In genomic region chr14:4499425-4499824, GRCm38 (mm10) we compare ENCODE assay signal across 14 mouse cellular contexts. TPM values are rescaled to one million over a fixed set of nuclear protein-coding genes. Genes with fewer than 3 reads are reported as not detected.
A peak's percentile ranks its signal among the peaks of the same experiment; 100 is the strongest.
DNase-seq lines count a peak whose midpoint lies in the region; ATAC-seq and TF ChIP-seq lines count a peak whose summit lies in the region.
"Not testable (repeated sequence)": the region's sequence is repeated elsewhere in the genome, so short reads cannot be mapped to it uniquely, and the experiment has no call there.
"Had no signal": no experiment of that assay in that cellular context is flagged by ENCODE, and none has a peak within 500 bp of the region (broad histone marks: within the 10 kb centered on the region; RNA-seq: fewer than 3 reads in every experiment).

No protein-coding gene starts in this region.

- not testable (repeated sequence) for H3K27ac ChIP-seq in forebrain, embryonic 12.5 days; heart, embryonic 12.5 days (ENCODE audit: poor library complexity, severe bottlenecking); hindbrain, embryonic 14.5 days; kidney, postnatal 0 days; lung, embryonic 14.5 days (ENCODE audit: low read depth); midbrain, postnatal 0 days (ENCODE audit: low read depth, low read length); stomach, embryonic 15.5 days

- H3K4me1 ChIP-seq in forebrain, embryonic 12.5 days; heart, embryonic 12.5 days (replicated peaks); hindbrain, embryonic 14.5 days (replicated peaks; ENCODE audit: control insufficient read depth, insufficient read depth, low read length); kidney, postnatal 0 days (replicated peaks; ENCODE audit: insufficient read depth, low read length); lung, embryonic 14.5 days (ENCODE audit: insufficient read depth); midbrain, postnatal 0 days (ENCODE audit: insufficient read depth, low read length); stomach, embryonic 15.5 days: not testable (repeated sequence)

- not testable (repeated sequence) for TF ChIP-seq CTCF in kidney, postnatal 0 days (IDR thresholded peaks at IDR 0.05; ENCODE audit: low read depth); lung, embryonic 14.5 days (IDR thresholded peaks at IDR 0.05; ENCODE audit: low read depth); midbrain, postnatal 0 days (IDR thresholded peaks at IDR 0.05)

- DNase-seq in embryo, embryonic 10 days (ENCODE audit: low spot score): peak; percentile 2
- DNase-seq in hindbrain, embryonic 14.5 days (ENCODE audit: low spot score): peak; percentile 14
- DNase-seq in kidney, postnatal 0 days (ENCODE audit: low spot score); lung, embryonic 14.5 days: not testable (repeated sequence)
- peak; percentile 0 for DNase-seq in midbrain, postnatal 0 days (ENCODE audit: low spot score)

- H3K36me3 ChIP-seq in forebrain, embryonic 12.5 days (replicated peaks); heart, embryonic 12.5 days; hindbrain, embryonic 14.5 days (replicated peaks; ENCODE audit: control insufficient read depth, insufficient read depth); kidney, postnatal 0 days (ENCODE audit: insufficient read depth, low read length); lung, embryonic 14.5 days (ENCODE audit: insufficient read depth); midbrain, postnatal 0 days (ENCODE audit: insufficient read depth, low read length); stomach, embryonic 15.5 days: not testable (repeated sequence)

- H3K9ac ChIP-seq in forebrain, embryonic 12.5 days: 0 out of 2 replicates have a peak overlapping the region, but pooled peaks have one; percentile 25
- not testable (repeated sequence) for H3K9ac ChIP-seq in heart, embryonic 12.5 days; kidney, postnatal 0 days (ENCODE audit: low read depth, low read length); lung, embryonic 14.5 days; midbrain, postnatal 0 days (replicated peaks; ENCODE audit: low read length, poor library complexity, severe bottlenecking); stomach, embryonic 15.5 days
- peak overlapping the region; percentile 53 for H3K9ac ChIP-seq in hindbrain, embryonic 14.5 days

- H3K4me3 ChIP-seq in forebrain, embryonic 12.5 days (replicated peaks): peak overlapping the region; percentile 36
- peak overlapping the region; percentile 31 for H3K4me3 ChIP-seq in heart, embryonic 12.5 days
- peak overlapping the region; percentile 29 for H3K4me3 ChIP-seq in hindbrain, embryonic 14.5 days (replicated peaks; ENCODE audit: low read length)
- not testable (repeated sequence) for H3K4me3 ChIP-seq in kidney, postnatal 0 days (replicated peaks; ENCODE audit: low read depth, low read length)
- H3K4me3 ChIP-seq in lung, embryonic 14.5 days (ENCODE audit: low read depth, low read length): 0 out of 2 replicates have a peak overlapping the region, but pooled peaks have one; percentile 16
- peak overlapping the region; percentile 35 for H3K4me3 ChIP-seq in midbrain, postnatal 0 days (ENCODE audit: low read depth, low read length)
- H3K4me3 ChIP-seq in stomach, embryonic 15.5 days (replicated peaks): peak overlapping the region; percentile 25

- H3K27me3 ChIP-seq in forebrain, embryonic 12.5 days; heart, embryonic 12.5 days (replicated peaks); hindbrain, embryonic 14.5 days (ENCODE audit: control insufficient read depth, insufficient read depth, low read length); kidney, postnatal 0 days (ENCODE audit: insufficient read depth, low read length); lung, embryonic 14.5 days (ENCODE audit: insufficient read depth, low read length); midbrain, postnatal 0 days (ENCODE audit: insufficient read depth, low read length); stomach, embryonic 15.5 days (replicated peaks): not testable (repeated sequence)

- H3K9me3 ChIP-seq in forebrain, embryonic 12.5 days; heart, embryonic 12.5 days (replicated peaks); hindbrain, embryonic 14.5 days (ENCODE audit: control insufficient read depth, low read length); kidney, postnatal 0 days (replicated peaks; ENCODE audit: low read length); lung, embryonic 14.5 days (ENCODE audit: low read depth, low read length); midbrain, postnatal 0 days (ENCODE audit: low read length); stomach, embryonic 15.5 days: not testable (repeated sequence)

- ATAC-seq in forebrain, embryonic 12.5 days (ENCODE audit: low FRiP score); heart, embryonic 12.5 days (ENCODE audit: insufficient number of reproducible peaks, low FRiP score); hindbrain, embryonic 14.5 days (ENCODE audit: low FRiP score); kidney, postnatal 0 days (replicated peaks; ENCODE audit: low FRiP score, low read depth); lung, embryonic 14.5 days (ENCODE audit: insufficient read depth); midbrain, postnatal 0 days (ENCODE audit: low FRiP score); stomach, embryonic 15.5 days (ENCODE audit: insufficient read depth, low FRiP score, low read depth): not testable (repeated sequence)

- WGBS in forebrain, embryonic 12.5 days: under 1% methylated on average over 19 of the region's 25 CpGs
- 4% methylated on average over 18 of the region's 25 CpGs for WGBS in heart, embryonic 12.5 days
- under 1% methylated on average over 12 of the region's 25 CpGs for WGBS in hindbrain, embryonic 14.5 days
- 6% methylated on average over 12 of the region's 25 CpGs for WGBS in kidney, postnatal 0 days
- 6% methylated on average over 14 of the region's 25 CpGs for WGBS in lung, embryonic 14.5 days
- 11% methylated on average over 15 of the region's 25 CpGs for WGBS in midbrain, postnatal 0 days
- 1% methylated on average over 22 of the region's 25 CpGs for WGBS in stomach, embryonic 15.5 days

- H3K4me2 ChIP-seq in forebrain, embryonic 12.5 days: peak overlapping the region; percentile 54
- H3K4me2 ChIP-seq in heart, embryonic 12.5 days: peak overlapping the region; percentile 59
- peak overlapping the region; percentile 58 for H3K4me2 ChIP-seq in hindbrain, embryonic 14.5 days (replicated peaks)
- 0 out of 2 replicates have a peak overlapping the region, but pooled peaks have one; percentile 27 for H3K4me2 ChIP-seq in kidney, postnatal 0 days (ENCODE audit: low read length)
- H3K4me2 ChIP-seq in lung, embryonic 14.5 days: peak overlapping the region; percentile 45
- H3K4me2 ChIP-seq in midbrain, postnatal 0 days (ENCODE audit: low read depth, low read length, poor library complexity, severe bottlenecking): peak overlapping the region; percentile 37
- peak overlapping the region; percentile 42 for H3K4me2 ChIP-seq in stomach, embryonic 15.5 days

RNA-seq across cellular contexts. Expression of gene Gm3182, which starts 17.9 kb away (rescaled TPM):
- polyA plus RNA-seq in forebrain, embryonic 12.5 days (2016; fragmentation: Nextera tagmentation; extraction: Ambion mirVana): not detected in 2 replicates
- polyA plus RNA-seq in heart, embryonic 12.5 days (2016; fragmentation: Nextera tagmentation; extraction: Ambion mirVana): not detected in 2 replicates
- polyA plus RNA-seq in hindbrain, embryonic 14.5 days (2014; fragmentation: Nextera tagmentation; extraction: Ambion mirVana): not detected in 2 replicates
- not detected in 2 replicates for polyA plus RNA-seq in kidney, postnatal 0 days (2015; fragmentation: Nextera tagmentation; extraction: Ambion mirVana)
- not detected in 2 replicates for polyA plus RNA-seq in lung, embryonic 14.5 days (2014; fragmentation: Nextera tagmentation; extraction: Ambion mirVana)
- not detected in 2 replicates for total RNA-seq in midbrain, postnatal 0 days (2014; rRNA removed)
- not detected in 2 replicates for polyA plus RNA-seq in midbrain, postnatal 0 days (2015; fragmentation: Nextera tagmentation; extraction: Ambion mirVana)
- not detected in 2 replicates for polyA plus RNA-seq in stomach, embryonic 15.5 days (2015; fragmentation: Nextera tagmentation; extraction: Ambion mirVana)
- total RNA-seq: adrenal gland, postnatal 25 days; granulocyte monocyte progenitor cell, adult 5-6 weeks; hematopoietic stem cell, adult 5-6 weeks had no signal
- polyA plus RNA-seq: liver, embryonic 16.5 days; macrophage had no signal

RNA-seq across cellular contexts. Expression of gene Gm3047, which starts 55.8 kb away (rescaled TPM):
- polyA plus RNA-seq in forebrain, embryonic 12.5 days (2016; fragmentation: Nextera tagmentation; extraction: Ambion mirVana): not detected in 2 replicates
- 0.24 TPM in 1 of 2 replicates, not detected in the other for polyA plus RNA-seq in heart, embryonic 12.5 days (2016; fragmentation: Nextera tagmentation; extraction: Ambion mirVana)
- polyA plus RNA-seq in hindbrain, embryonic 14.5 days (2014; fragmentation: Nextera tagmentation; extraction: Ambion mirVana): not detected in 2 replicates
- polyA plus RNA-seq in kidney, postnatal 0 days (2015; fragmentation: Nextera tagmentation; extraction: Ambion mirVana): not detected in 2 replicates
- polyA plus RNA-seq in lung, embryonic 14.5 days (2014; fragmentation: Nextera tagmentation; extraction: Ambion mirVana): not detected in 2 replicates
- total RNA-seq in midbrain, postnatal 0 days (2014; rRNA removed): 0.76 TPM in 1 of 2 replicates, not detected in the other
- polyA plus RNA-seq in midbrain, postnatal 0 days (2015; fragmentation: Nextera tagmentation; extraction: Ambion mirVana): not detected in 2 replicates
- polyA plus RNA-seq in stomach, embryonic 15.5 days (2015; fragmentation: Nextera tagmentation; extraction: Ambion mirVana): not detected in 2 replicates
- total RNA-seq: adrenal gland, postnatal 25 days; granulocyte monocyte progenitor cell, adult 5-6 weeks; hematopoietic stem cell, adult 5-6 weeks; left cerebral cortex, postnatal 14 days had no signal
- polyA plus RNA-seq: liver, embryonic 16.5 days; macrophage had no signal
